Mouse (Mus musculus): ENCODE measurements around the gene Slc25a5. TPM values are rescaled to one million over a fixed set of nuclear protein-coding genes. Genes with fewer than 3 reads are reported as not detected.

Slc25a5 gene
- total RNA-seq, 2 experiments from 2014 or later: 708 to 807 TPM

DNA sequence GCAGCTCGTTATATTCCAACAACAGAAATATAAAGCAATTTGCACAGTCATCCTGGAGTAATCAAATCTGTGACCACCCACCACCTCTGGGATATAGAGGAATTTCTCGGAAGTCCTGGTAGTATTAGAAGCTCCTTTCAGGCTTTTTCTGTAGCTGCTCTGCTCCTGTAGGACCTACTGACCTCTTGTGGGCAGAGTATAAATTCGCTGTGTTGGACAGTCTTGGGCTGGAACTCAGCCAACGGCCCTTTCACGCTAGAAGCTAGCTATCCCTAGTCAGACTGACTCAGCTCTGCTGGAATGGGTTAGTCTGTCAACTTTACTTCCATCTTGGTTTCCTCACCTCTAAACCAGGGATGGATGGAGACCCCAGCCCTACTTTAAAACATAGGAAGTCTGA lies 34.8 kb downstream of the Slc25a5 start:
- intact Hi-C loops (cut with DNase I): loop anchor here (5.0 kb wide), 1 partner anchor 192 kb away; no protein-coding TSS in a partner anchor
- DNase-seq: peak; percentile 70 to 73

DNA sequence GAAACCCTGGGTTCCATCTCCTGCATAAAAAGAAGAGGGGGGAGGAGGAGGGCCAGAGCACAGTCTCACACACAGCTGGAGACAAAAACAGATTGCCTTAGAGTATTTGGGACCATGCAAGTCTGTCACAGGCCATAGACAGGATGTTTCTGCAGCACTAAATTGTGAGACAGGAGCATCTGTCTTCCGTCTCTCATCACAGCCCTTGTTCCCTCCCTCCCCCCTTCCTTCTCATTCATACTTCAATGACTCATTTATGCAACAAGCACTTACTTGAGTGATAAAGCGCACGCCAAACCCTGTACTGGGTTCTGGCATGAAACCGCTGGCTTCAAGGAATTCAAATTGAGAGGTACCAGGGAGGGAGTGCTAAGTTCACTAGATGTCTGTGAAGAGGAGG lies 36.2 kb downstream of the Slc25a5 start:
- intact Hi-C loops (cut with DNase I): loop anchor here (5.0 kb wide), 1 partner anchor 191 kb away; no protein-coding TSS in a partner anchor
- DNase-seq: peak; percentile 46 to 51

DNA sequence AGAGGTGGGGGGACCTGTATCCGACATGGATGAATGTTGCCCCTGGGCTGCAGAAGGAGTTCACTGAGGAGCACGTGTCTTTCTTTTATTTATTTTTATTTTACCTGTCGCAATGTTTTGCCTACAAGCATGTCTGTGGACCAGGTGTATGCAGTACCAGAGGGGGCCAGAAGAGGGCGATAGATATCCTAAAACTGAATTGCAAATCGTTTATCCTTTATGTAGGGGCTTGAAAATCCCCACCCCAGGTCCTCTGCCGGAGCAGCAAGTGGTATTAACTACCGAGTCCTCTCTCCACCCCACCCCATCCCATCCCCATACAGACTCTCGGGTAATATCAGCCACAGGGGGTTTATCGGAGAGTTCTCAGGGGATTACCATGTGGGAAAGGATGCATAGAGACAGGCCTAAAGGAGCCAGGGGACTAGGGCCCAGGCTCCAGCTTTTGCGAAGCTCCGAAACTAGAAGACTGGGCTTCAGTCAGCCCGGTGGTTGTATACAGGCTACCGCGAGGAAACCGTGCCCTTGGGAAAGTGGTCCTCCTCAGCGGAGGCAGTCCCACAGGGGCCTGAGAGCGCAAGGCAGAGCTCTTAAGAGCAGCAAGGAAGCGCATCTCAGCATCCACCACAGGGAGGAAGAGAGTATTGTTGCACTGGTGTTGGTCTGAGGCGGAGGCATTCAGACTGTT lies 38.1 kb downstream of the Slc25a5 start:
- DNase-seq: peak; percentile 62 to 79
- intact Hi-C loops (cut with DNase I): loop anchor here (5.0 kb wide), 1 partner anchor 189 kb away; no protein-coding TSS in a partner anchor

DNA sequence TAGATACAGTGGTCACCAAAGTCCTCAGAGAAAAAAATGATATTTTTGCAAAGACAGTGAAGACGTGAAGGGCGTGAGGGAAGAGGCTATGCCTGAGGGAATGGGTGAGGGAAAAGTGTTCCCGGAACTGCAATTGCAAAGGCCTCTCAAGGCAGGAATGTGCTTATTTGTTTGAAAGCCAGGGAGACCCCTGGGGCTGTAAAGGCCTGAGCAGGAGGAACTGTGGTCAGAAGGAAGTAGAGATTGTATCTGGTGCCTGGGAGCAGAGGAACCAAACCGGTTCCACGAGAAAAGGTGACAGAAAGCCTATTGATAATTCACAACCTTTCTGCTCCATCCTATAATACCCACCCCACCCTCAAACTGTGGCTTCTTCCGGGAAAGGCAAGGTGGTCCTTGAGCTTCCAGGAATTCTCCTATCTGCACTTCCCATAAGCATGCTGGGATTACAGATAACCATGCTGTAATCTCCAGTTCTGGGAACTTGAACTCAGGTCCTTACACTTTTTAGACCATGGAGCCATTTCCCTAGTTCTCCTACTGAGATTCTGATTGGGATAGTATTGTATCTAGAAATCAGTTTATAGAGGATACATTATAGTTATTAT lies 41.7 kb downstream of the Slc25a5 start:
- DNase-seq: no peak
- intact Hi-C loops (cut with DNase I): loop anchor here (2.0 kb wide), 1 partner anchor 70 kb away; no protein-coding TSS in a partner anchor

DNA sequence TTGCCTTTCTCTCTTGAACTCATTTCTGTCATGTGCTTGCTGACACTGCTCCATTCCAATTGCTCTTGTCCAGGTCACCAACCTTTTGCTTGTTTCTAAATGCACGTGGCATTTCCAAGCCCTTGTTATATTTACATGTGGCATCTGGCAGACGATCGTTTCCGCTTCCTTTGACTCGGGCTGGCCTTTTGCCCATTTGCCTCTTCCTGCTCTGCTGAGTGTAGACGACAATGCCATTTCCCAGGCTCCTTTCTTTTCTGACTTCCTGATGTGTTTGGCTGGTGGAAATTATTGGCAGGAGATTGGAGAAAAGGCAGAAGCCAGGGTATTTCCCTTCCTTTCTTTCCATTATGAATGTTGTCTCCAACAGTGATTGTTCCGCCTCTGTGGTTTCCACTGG lies 43.9 kb downstream of the Slc25a5 start:
- DNase-seq: peak; percentile 41 to 53
- intact Hi-C loops (cut with DNase I): no loop called here

DNA sequence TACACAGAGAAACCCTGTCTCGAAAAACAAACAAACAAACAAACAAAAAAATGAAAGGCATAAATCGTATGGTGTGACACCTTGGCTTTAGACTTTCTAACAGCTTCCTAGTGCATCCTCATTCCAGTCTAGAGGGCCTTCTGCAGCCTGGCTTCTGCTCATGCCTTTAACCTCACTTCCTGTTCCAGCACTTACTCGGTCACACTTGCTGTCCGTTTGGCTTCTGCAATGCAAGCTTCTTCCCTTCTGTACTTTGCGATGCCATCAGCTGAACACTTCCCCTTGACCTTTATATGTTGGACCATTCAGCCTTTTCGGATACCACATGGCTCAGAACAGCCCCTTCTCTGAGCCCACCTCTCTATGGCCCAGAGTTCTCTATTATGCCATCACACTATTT lies 46.2 kb downstream of the Slc25a5 start:
- no peak for DNase-seq
- intact Hi-C loops (cut with DNase I): no loop called here

DNA sequence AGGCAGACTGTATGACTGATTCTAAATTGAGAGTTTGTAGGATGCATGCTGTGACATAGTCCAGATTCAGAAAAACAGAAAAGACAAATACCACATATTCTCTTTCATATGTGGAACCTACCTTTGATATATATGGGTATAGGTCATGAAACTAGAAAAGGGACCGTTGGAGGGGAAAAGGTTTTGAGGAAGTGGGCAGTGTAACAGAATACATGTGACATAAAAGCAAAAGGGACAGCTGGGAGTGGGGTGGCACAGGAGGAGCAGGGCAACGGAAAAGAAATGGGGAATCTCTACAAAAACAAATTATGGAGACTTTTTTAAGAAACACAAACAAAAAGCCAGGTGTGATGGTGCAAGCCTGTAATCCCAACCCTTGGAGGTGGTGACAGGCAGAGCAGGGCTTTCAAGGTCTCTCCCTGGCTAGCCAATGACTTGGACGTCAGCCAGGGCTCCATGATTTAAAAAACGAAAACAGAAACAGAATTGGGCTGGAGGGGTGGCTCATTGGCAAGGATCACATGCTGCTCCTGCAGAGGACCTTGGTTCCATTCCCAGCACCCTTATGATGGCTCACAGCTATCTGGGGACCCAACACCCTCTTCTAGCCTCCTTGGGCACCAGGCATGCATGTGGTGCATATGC lies 48.0 kb downstream of the Slc25a5 start:
- intact Hi-C loops (cut with DNase I): no loop called here
- DNase-seq: no peak

DNA sequence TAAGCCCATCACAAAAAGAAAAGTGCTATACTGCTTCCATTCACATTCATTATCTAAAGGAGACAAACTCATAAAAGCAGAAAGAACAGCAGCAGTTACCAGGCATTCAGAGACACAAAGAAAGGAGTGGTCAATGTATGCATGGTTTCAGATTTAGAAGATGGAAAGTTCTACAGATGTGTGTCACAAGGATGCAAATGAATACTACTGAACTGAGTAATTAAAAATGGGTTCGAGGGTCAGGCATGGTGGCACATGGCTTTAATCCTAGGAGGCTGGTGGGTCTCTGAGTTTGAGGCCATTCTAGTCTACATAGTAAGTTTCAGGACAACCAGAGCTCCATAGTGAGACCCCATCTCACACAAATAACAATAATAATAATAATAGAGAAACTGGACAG lies 51.7 kb downstream of the Slc25a5 start:
- intact Hi-C loops (cut with DNase I): no loop called here
- no peak for DNase-seq

Other genes starting within 250 kb of the Slc25a5 start
- gene Pgrmc1, start 197.4 kb upstream of the Slc25a5 start, total RNA-seq (2021): 10 to 100 TPM; 39.5 TPM
- gene Akap17b, start 150.3 kb upstream of the Slc25a5 start, total RNA-seq (2021): 1 to 10 TPM; 1.8 to 2.5 TPM
- gene Slc25a43, start 52.0 kb upstream of the Slc25a5 start, total RNA-seq (2021): under 1 TPM; 0.30 to 0.60 TPM
- gene Ube2a, start 78.2 kb downstream of the Slc25a5 start, total RNA-seq (2021): 10 to 100 TPM; 74.7 to 76.4 TPM
- 10 to 100 TPM; 19.2 to 22.3 TPM for gene C330007P06Rik, start 78.5 kb downstream of the Slc25a5 start, total RNA-seq (2021)
- gene Nkrf, start 107.2 kb downstream of the Slc25a5 start, total RNA-seq (2021): 1 to 10 TPM; 3.2 to 3.9 TPM
- 10 to 100 TPM; 23.2 to 25.0 TPM for gene Sept6, start 196.1 kb downstream of the Slc25a5 start, total RNA-seq (2021)

All from heart, postnatal 10 days (tissue).